Mouse (Mus musculus): ENCODE data around the gene H2-Q6.
"Not testable (repeated sequence)": the region's sequence is repeated elsewhere in the genome, so short reads cannot be mapped to it uniquely, and the experiment has no call there.

H2-Q6 gene

GRCm38 (mm10) chr17:35432167-35432566, 7.5 kb downstream of the H2-Q6 start:
- DNase-seq (ENCODE audit: inconsistent age in 2 of 2, low spot score in 1 of 2), result not testable (repeated sequence)

- peak in 1 of 2 experiments; percentile 72 for DNase-seq (ENCODE audit: inconsistent age in 2 of 2, low spot score in 1 of 2)
Observed at GRCm38 (mm10) chr17:35434836-35435235, 10.2 kb downstream of the H2-Q6 start.

GRCm38 (mm10) chr17:35435577-35435976, 10.9 kb downstream of the H2-Q6 start:
- DNase-seq (ENCODE audit: inconsistent age in 2 of 2, low spot score in 1 of 2), result not testable (repeated sequence)

GRCm38 (mm10) chr17:35437386-35437936, 12.8 kb downstream of the H2-Q6 start:
- DNase-seq (ENCODE audit: inconsistent age in 2 of 2, low spot score in 1 of 2), result not testable (repeated sequence)

GRCm38 (mm10) chr17:35438395-35438794, 13.7 kb downstream of the H2-Q6 start:
- DNase-seq (ENCODE audit: inconsistent age in 2 of 2, low spot score in 1 of 2), result not testable (repeated sequence)

GRCm38 (mm10) chr17:35438885-35439284, 14.2 kb downstream of the H2-Q6 start, which contains the start of gene H2-Q7:
Gene H2-Q7, plus strand, starts transcription at chr17:35439155.
- DNase-seq (ENCODE audit: inconsistent age in 2 of 2, low spot score in 1 of 2), result peak; percentile 85 to 96

GRCm38 (mm10) chr17:35439295-35439747, 14.7 kb downstream of the H2-Q6 start:
- peak in 1 of 2 experiments; percentile 34 for DNase-seq (ENCODE audit: inconsistent age in 2 of 2, low spot score in 1 of 2)

GRCm38 (mm10) chr17:35439925-35440645, 15.4 kb downstream of the H2-Q6 start:
- DNase-seq (ENCODE audit: inconsistent age in 2 of 2, low spot score in 1 of 2), result peak in 1 of 2 experiments; percentile 11

GRCm38 (mm10) chr17:35442376-35442775, 17.7 kb downstream of the H2-Q6 start:
- DNase-seq (ENCODE audit: inconsistent age in 2 of 2, low spot score in 1 of 2), result not testable (repeated sequence)

- DNase-seq (ENCODE audit: inconsistent age in 2 of 2, low spot score in 1 of 2), result not testable (repeated sequence)
Observed at GRCm38 (mm10) chr17:35444510-35444909, 19.9 kb downstream of the H2-Q6 start.

GRCm38 (mm10) chr17:35458247-35458646, 33.6 kb downstream of the H2-Q6 start:
- not testable (repeated sequence) for DNase-seq (ENCODE audit: inconsistent age in 2 of 2, low spot score in 1 of 2)

- not testable (repeated sequence) for DNase-seq (ENCODE audit: inconsistent age in 2 of 2, low spot score in 1 of 2)
Observed at GRCm38 (mm10) chr17:35460513-35461341, 36.1 kb downstream of the H2-Q6 start.

- peak in 1 of 2 experiments; percentile 53 for DNase-seq (ENCODE audit: inconsistent age in 2 of 2, low spot score in 1 of 2)
Observed at GRCm38 (mm10) chr17:35465651-35466050, 41.0 kb downstream of the H2-Q6 start.

- not testable (repeated sequence) for DNase-seq (ENCODE audit: inconsistent age in 2 of 2, low spot score in 1 of 2)
Observed at GRCm38 (mm10) chr17:35468936-35469335, 44.3 kb downstream of the H2-Q6 start.

GRCm38 (mm10) chr17:35469842-35470751, 45.4 kb downstream of the H2-Q6 start, which contains the start of gene H2-Q10:
Gene H2-Q10, plus strand, starts transcription at chr17:35470089.
- DNase-seq (ENCODE audit: inconsistent age in 2 of 2, low spot score in 1 of 2), result peak in 1 of 2 experiments; percentile 24

All from adrenal gland, adult (tissue).